Mouse (Mus musculus) adrenal gland, postnatal 25 days (tissue): ENCODE measurements around the gene Lrrc18. TPM values are rescaled to one million over a fixed set of nuclear protein-coding genes. Genes with fewer than 3 reads are reported as not detected.

Experiments used
- DNase-seq: peaks from one replicate; pipeline ENCODE4 v3.0.0; 2021; ENCODE audit warnings: mixed read lengths
- total RNA-seq: library from RNA; stranded (reverse); gene quantifications from 2 replicates; pipeline ENCODE4 v1.2.3, GENCODE M21; 2021

The Lrrc18 gene
- total RNA-seq, 1 experiment from 2014 or later, result 0.79 TPM

GRCm38 (mm10) chr14:33053441-33053840, 62.3 kb downstream of the Lrrc18 start:
- no peak for DNase-seq

GRCm38 (mm10) chr14:33058881-33059660, 67.9 kb downstream of the Lrrc18 start:
- DNase-seq, result no peak

DNA sequence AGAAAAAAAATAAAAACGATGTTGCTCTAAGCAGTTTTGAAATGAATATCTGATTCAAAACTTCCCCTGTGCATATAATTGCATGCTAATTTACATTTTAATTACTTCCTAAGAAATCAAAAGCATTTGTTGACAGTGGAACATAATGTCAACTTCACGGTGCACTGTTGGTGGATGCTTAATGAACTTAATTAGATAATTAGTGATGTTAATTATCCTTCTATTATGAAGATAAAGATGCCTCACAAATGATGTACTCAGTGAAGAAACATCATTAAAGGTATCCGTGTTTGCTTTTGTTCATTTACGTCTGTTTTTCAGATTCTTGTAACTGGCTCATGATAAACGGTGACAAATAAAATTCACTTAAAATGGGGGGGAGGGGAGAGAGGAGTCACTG, 71.8 kb downstream of the Lrrc18 start:
- no peak for DNase-seq

Other genes starting within 250 kb of the Lrrc18 start
- gene Tmem273, start 205.4 kb upstream of the Lrrc18 start, total RNA-seq, result 2.7 and 4.4 TPM in 2 replicates
- gene Fam170b, start 157.4 kb upstream of the Lrrc18 start, total RNA-seq, result 0.18 and 0.43 TPM in 2 replicates
- 12.2 and 16.3 TPM in 2 replicates for gene Vstm4, start 134.6 kb upstream of the Lrrc18 start, total RNA-seq
- 0.90 and 2.0 TPM in 2 replicates for gene Wdfy4, start 194.1 kb downstream of the Lrrc18 start, total RNA-seq
- gene Arhgap22, start 222.6 kb downstream of the Lrrc18 start, total RNA-seq, result 4.0 and 5.7 TPM in 2 replicates